Mouse (Mus musculus) c-Kit-negative CD71-positive TER-119-positive erythroid progenitor cells, embryonic 14.5 days (primary cell): Measurements from ENCODE around the gene Lancl2.

ENCODE experiments used
- DNase-seq: peaks from one replicate; pipeline ENCODE4 v3.0.0-alpha.2; 2013; ENCODE audit warnings: low read depth, low spot score

The Lancl2 gene

GRCm38 (mm10) chr6:57767112-57767868 is 65.0 kb downstream of the Lancl2 start:
- DNase-seq = no peak

DNA sequence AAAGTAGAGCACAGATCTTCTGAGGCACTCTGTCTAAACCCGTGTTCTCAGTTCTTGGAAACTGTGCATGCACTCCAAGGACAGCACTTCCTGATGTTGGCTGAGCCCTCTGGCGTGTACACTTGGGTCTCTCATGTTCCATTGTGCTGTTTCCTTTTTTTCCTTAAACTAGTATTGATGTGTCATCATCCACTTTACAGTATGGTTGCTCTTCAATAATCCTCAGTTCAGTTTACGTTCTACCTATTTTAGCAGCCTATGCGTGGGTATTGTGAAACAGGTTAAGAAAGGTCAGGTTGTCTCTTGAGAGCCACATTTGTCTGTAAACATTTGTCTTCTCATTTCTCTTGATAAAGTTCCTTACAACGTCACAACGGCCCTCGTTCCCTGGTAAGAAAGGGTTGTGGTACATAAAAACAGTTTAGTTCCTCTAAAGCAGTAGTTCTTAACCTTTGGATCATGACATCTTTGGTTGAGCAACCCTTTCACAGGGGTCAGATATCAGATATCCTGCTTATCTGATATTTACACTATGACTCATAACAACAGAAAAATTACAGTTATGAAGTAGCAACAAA is 66.7 kb downstream of the Lancl2 start:
- no peak for DNase-seq

DNA sequence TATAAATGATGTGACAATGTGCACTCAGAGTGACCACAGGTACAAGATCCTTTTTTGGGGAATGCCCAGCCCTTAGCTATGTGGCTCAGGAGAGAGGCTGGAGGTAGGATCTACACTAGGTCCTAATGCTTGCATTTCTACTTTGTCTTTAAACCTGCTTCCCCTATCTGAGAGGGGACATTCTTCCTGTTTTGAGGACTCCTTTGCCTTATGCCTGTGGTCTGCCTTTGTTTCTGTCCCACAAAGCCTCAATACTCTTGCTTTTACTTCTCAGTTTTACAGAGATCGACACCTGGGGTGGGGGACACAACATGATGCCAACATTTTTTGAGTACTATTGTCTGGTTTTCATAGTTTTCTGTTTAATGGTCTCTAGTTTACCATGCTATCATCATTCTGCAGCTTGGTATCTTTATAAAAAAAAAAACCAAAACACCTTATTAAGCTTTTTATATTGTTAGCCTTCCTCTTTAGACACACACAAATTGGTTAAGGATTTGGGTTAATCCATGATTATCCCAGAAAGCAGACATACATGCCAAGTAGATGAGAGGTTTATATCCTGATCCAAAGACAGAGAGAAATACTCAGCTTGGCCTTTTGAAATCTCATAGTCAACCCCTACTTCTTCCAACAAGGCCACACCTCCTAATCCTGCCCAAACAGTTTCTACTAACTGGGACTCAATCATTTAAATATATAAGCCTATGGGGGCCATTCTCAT is 68.3 kb downstream of the Lancl2 start:
- no peak for DNase-seq

- no peak for DNase-seq
These were observed 71.5 kb downstream of the Lancl2 start for GRCm38 (mm10) chr6:57773792-57774191.

DNA sequence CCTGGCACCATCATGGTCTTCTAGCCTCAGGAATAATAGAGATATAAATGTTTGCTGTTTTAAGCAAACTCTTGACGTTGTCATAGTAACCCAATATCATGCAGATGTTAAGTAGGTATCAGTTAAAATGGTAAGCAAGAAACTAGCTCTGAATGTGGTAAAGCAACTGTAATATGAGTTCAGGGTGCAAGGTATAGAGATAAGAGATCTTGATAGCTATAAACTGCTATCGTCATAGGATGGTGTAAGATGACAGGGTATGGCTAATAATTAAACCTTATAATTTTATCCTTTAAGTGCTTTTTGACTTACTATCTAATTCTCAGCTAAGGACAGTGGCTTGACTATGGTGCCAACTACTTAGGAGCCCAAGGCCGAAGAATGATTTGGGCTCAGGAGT is 78.0 kb downstream of the Lancl2 start:
- DNase-seq = no peak

DNA sequence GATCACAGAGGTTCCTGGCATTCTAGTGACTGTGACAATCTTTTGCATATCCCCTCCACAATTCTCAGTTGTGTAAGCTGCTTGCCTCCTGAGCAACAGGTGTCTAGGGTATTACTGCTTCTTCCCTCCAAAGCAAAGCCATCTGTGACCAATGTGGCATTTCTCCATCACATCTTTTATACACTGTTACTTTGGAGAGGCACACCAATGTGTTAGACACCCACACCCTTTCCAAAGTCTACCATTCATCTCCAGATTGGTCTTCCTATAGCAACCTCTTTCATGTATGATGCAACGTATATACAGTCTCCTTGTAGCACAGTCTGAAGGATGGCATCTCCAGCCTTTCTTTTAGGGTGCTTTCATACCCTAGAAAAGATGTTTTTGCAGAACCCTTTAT is 80.3 kb downstream of the Lancl2 start:
- DNase-seq = no peak

DNA sequence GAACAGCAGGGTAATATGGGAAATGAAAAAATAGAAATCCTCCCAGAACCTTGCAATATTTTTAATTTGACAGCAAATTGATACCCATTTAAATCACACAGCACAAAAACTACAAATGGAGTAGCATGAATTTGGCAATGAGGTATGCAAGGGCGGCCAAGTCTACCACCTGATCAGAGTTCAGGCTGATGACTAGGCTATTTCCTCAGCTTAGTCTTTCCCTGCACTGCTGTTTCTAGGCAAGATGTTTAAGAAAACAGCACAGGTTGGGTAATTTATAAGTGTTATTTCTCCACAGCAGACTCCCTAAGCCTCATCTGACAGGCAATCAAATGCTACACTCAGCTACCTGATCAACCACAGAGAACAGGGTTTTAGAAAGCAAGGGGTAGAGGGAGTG is 81.9 kb downstream of the Lancl2 start:
- no peak for DNase-seq

- no peak for DNase-seq
These were observed 85.0 kb downstream of the Lancl2 start for GRCm38 (mm10) chr6:57787376-57787775.
